Mouse (Mus musculus): ENCODE data around the gene Mtx3.

- TF ChIP-seq CTCF (IDR thresholded peaks at IDR 0.05; ENCODE audit: insufficient read depth, low read depth, low read length) (no peak), POLR2A (IDR thresholded peaks at IDR 0.05; ENCODE audit: insufficient read depth, low read depth, low read length) (no peak)
Measured at GRCm38 (mm10) chr13:92807849-92808248, 36.7 kb upstream of the Mtx3 start.

All from olfactory bulb, adult 2 months (tissue).